21 mouse cellular contexts compared by ENCODE assay signal in genomic region chr9:121520047-121520446, GRCm38 (mm10).
DNase-seq lines count a peak whose midpoint lies in the region; ATAC-seq lines count a peak whose summit lies in the region.
"Had no signal": no experiment of that assay in that cellular context is flagged by ENCODE, and none has a peak within 500 bp of the region (broad histone marks: within the 10 kb centered on the region; RNA-seq: fewer than 3 reads in every experiment).

No protein-coding gene starts in this region.

- peak; percentile 3 to 10 for DNase-seq in cerebellum, adult 18-20 months
- DNase-seq in cerebellum, adult 8-10 months: no peak
- DNase-seq in frontal cortex, postnatal 10 days (ENCODE audit: low spot score in 2 of 2): no peak
- DNase-seq in retina, postnatal 1 day: peak; percentile 29
- no peak for DNase-seq in retina, embryonic 14.5 days (ENCODE audit: low spot score)
- peak; percentile 18 for DNase-seq in skeletal muscle tissue, adult 2 months (ENCODE audit: low read depth, low spot score)
- DNase-seq: adrenal gland, adult 8-10 months; adrenal gland, postnatal 25 days; B cell, adult 2 months; cerebellum, postnatal 36 days; embryo, embryonic 11 days; gastrocnemius, postnatal 25 days; heart, postnatal 10 days; heart, postnatal 36 days; kidney, adult 11 months; kidney, adult 8-10 months had no signal

- peak; percentile 57; the same call in 1 of the 2 replicates for ATAC-seq in frontal cortex, adult (ENCODE audit: low TSS enrichment)
- ATAC-seq: forebrain, embryonic 15.5 days; hindbrain, embryonic 16.5 days; intestine, embryonic 15.5 days; Patski had no signal

Comparison
In these comparisons a context has a peak if more than half of its experiments do, and no peak if none do; other contexts are left out.
1. DNase-seq: peak in cerebellum, adult 18-20 months (2 of 2), retina, postnatal 1 day (single experiment) and skeletal muscle tissue, adult 2 months (single experiment); none in cerebellum, adult 8-10 months (single experiment), frontal cortex, postnatal 10 days (0 of 2) and retina, embryonic 14.5 days (single experiment).